Mouse (Mus musculus): ENCODE measurements at regions not wholly inside any gene's neighbourhood (a gene's known extent, or its start where the extent isn't known, plus 50 kb on each side); places are given as distances from the start of the nearest gene placed in this dataset.

DNA sequence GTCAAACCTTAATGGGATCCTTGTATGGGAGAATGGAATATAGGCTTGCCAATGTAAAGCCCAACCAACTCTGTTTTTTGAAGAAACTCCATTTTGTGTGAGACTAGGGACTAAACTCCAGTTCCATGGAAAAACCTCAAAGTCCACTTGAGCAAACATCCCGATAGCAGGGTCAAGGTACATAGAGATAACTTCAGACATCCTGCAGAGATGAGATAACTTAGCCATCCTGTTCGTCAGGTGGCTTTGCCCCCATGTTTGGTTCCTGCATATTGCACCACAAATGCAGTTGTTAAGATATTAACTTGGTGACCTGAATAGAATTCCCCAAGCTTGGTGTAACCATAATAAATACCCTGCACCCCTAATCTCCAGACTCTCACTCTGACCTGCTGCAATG lies 154.5 kb upstream of the Dab2 start:
- no peak for DNase-seq (ENCODE audit: extremely low spot score, low spot score)

DNA sequence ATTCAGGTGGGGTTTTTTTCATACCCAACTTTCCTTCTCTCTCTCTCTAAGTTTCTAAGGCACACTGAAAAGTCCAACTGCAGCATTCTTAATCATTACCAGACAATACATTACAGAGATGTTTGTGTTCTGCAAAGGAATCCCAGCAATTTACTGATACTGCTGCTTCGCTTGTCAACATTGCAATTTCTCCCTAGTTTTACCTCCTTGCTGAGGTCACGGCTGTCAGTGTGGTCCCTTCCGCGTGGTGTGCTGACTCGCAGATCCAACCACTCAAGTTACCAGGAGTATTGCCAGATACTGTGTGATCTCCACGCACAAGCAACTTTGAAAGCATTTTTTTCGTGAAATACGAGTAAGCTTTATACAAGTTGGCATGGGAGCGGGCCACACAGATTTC lies 144.9 kb upstream of the Dab2 start:
- DNase-seq (ENCODE audit: extremely low spot score, low spot score): no peak

DNA sequence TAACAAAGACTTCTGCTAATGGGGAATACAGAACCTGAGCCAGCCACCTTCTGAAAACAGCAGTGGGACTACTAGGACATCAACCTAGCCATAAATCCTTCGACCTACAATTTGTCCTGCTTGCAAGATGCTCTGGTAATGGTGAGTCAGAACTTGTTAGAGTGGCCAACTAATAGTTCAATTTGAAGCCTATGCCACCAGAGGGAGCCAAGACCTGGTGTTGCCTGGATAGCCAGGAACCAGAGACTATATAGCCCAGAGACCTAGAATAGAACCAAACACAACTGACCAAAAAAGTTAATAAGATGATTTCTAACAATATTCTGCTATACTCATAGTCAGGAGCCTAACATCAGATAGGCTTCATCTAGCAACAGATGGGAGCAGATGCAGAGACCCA lies 119.3 kb upstream of the Dab2 start:
- no peak for DNase-seq (ENCODE audit: extremely low spot score, low spot score)

DNA sequence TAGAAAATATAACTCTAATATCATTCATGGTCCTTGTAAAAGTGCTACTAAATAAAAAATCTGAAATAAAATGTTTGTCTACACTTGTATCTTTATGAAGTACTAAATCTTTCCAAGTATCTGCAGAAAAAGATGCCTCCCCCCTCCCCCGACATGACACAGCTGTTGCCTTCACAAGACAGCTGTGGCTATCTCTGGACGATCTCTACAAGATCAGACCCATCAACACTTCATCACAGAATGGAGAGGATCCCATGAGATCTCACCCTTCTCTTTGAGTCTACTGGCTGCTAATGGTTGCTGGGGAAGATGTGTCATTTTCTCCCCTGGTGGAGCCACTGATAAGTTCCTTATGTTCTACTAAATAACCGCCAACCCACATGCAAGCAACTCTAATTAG lies 116.0 kb upstream of the Dab2 start:
- no peak for DNase-seq (ENCODE audit: extremely low spot score, low spot score)

DNA sequence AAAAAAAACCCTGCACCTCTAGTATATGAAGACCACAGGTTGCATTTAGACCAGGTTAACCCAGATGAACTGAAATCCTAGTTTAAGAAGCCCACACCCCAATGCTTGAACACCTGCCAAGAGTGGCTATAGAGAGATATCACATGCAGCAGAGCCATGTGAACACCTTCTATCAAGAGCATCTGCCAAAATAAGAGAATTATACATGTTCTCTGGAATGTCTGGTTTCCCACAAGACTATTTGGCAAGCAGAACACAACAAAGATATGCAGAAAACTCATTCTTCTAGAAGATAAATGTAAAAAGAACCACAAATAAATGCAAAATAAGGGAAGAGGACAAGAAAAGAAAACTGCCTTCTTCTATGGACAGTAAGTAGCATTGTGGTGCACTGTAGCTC lies 107.7 kb upstream of the Dab2 start:
- DNase-seq (ENCODE audit: extremely low spot score, low spot score): no peak

DNA sequence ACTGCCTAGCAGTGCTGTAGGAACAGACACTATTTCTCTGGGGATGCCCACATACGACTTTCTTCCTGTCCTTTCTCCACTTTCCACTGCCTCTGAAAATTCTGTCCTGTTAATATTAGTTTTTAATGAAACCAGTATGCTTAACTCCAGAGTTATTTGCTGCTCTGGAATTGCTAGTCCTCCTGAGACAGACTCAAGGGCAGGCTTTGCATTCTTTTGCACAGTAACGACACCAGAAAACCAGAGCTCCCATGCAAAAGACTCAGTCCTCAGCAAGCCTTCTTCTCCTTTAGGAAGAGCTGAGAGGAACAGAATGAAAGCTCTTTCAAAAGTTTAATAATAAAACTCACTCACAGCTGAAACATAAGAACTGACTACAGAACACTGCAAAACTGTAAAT lies 92.3 kb upstream of the Dab2 start:
- DNase-seq (ENCODE audit: extremely low spot score, low spot score): no peak

DNA sequence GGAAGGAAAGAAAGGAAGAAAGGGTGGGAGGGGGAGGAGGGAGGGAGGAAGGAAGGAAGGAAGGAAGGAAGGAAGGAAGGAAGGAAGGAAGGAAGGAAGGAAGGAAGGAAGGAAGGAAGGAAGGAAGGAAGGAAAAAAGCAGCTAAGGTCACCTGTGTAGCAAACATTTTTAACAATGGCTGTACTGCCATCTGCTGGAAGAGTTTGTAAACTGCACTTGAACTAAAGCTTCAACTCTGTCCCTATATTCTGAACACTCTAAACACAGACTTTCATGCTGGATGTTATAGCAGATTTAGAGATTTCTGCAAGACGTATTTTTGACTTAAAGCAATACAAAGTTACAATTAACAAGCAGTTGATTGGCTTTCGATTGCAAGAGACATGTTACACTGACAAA lies 90.3 kb upstream of the Dab2 start:
- DNase-seq (ENCODE audit: extremely low spot score, low spot score): peak; percentile 17

DNA sequence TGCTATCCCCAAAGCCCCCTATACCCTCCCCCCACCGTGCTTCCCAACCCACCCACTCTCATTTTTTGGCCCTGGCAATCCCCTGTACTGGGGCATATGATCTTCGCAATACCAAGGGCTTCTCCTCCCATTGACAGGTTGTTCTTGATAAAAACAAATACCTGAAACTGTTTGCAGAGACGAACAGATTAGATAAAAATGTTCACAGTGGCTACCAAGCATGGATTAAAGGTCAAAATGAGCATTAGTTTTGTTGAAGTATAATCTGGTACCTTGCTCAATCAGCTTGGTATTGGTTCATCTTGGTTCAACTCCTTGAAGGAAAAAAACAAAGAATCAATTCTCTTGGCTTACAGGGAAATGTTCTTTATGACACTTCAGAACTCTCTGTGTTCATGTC lies 81.5 kb upstream of the Dab2 start:
- DNase-seq (ENCODE audit: extremely low spot score, low spot score): no peak

DNA sequence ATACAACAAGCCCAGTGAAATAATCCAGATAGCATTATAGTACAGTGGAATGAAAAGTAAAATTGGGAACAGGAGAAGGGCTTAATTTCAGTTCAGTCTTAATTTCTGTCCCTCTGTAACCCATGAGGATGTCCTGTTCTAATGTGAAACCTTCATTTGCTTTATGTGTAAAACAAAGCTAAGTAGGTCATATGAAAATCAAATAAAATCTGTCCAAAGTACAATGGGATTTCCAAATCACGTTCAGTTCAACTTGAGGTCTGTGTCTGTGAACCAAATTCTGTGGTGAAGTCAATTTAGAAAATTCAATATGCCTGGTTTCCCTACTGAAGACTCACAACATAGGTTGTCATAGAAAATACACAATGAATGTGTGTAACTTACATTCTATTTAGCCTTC lies 74.4 kb upstream of the Dab2 start:
- no peak for DNase-seq (ENCODE audit: extremely low spot score, low spot score)

DNA sequence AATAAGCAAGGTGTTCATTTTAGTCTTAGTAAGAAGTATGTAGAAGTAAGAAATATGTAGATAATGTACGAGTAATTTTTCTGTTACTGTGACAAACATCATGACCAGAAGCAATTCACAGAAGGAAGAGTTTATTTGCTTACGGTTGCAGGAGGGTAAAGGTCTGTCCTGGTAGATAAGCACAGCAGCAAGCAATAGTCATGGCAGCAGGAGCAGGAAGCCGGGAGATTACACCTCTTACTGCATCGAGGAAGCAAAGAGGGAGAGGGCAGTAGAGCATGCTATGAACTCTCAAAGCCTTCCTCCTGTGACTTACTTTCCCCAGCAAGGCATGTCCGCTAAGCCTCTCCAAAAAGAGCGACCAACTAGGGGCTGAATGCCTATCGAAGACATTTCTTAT lies 69.0 kb upstream of the Dab2 start:
- DNase-seq (ENCODE audit: extremely low spot score, low spot score): no peak

DNA sequence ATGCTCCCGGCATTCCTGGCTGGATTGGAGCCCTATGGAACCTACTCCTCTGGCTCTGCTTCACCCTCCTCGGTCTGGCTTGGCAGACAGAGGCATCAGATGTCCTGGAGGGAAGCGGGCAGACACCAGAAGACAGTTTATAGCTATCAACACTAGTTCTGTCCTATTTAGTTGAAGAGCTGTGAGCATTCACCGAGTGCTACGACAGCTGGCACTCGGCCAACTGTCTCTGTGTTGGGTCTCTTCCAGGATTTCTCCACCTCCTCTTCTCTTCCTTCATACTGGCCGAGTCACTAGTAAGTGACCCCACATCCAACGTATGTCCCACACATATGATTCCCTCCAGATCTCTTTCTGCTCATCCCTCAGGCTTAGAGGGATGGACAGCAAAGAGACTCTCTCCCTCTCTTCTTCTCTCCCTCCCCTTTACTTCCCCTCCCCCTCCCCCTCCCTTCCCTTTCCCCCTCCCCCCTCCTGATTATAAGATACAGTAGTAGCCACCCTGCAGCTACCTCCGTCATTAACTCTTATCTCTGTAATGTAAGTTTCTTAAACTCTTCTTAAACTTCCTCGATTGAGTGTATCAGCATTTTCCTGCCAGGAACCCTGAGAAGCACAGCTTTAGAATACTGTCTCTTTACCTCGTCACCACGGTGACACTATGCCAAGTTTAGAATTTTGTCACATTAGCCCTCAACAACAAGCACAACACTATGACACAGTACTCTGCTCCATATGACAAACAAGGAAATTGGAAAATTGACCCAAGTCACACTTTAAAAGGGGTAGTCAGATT lies 68.1 kb upstream of the Dab2 start:
- no peak for DNase-seq (ENCODE audit: extremely low spot score, low spot score)

DNA sequence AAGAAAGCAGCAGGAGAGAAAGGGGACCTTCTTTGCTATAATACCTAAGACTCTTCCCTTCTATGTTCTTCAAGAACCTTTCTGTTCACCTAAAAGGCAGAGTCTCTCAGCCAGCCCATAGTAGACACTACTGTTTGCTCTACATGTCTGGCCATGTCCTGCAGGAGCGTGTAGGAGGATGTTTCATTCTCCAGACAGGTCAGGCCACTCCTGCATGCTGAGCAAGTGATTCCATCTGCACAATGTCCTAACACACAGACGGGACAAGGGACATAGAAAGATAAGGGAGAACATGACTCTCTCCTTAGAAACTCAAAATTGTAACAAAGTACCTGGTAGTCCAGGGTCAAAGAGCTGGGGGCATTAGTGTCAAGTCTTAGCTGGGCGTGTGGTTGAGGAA lies 66.0 kb upstream of the Dab2 start:
- no peak for DNase-seq (ENCODE audit: extremely low spot score, low spot score)

DNA sequence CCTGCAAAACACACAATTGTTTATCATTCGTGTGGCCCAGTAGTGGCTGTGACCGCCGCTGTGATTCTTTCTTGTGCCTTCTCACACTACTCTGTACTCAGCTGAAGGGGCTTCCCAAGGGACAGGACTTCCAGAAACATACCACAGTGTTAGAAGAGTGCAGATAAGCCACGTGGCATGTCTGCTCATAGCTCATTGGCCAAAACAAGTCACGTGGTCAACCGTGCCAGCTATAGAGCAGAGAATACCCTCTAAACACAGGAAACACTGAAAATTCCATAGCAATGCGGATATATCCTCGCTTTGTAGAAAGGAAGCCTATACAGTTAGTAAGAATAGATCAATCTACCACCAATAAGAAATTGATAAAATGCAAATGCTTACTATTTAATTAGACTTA lies 63.0 kb upstream of the Dab2 start:
- DNase-seq (ENCODE audit: extremely low spot score, low spot score): no peak

DNA sequence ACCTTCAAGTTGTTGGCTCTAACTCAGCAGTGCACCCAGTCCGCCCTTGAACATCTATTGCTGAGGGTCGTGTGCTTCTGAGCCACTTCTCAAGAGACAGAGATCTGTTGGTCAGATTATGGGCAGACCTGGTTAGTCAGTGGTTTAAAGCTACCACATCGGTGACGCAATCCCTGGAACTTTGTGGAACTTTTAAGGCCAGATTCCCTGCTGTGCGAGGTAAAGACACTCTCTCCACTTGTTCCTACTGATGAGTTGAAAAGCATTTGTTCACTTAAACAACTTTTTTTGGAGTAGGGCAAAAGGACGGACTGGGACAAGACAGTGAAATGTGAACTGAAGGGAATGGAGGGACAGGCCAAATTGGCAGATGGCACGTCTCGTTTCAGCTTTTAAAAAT lies 61.9 kb upstream of the Dab2 start:
- no peak for DNase-seq (ENCODE audit: extremely low spot score, low spot score)

DNA sequence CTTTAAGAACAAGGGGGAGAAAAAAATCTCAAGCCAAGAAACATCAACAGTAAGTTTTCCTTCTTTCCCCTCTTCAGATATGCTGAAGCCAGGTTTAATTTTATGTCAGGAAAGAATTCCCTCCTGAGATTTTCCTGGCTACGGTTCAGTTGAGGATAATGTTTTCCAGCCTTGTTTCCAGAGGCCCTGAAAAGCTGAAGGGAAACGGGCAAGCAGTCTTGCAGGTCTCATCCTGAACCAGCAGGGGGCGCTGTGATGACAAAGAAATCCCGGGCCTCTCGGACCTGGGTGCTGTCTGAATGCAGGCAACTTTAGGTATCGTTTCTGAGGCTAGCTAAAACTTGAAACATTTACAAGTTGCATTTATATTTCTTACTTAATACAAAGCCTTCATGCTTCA lies 61.5 kb upstream of the Dab2 start:
- peak; percentile 86 for DNase-seq (ENCODE audit: extremely low spot score, low spot score)

DNA sequence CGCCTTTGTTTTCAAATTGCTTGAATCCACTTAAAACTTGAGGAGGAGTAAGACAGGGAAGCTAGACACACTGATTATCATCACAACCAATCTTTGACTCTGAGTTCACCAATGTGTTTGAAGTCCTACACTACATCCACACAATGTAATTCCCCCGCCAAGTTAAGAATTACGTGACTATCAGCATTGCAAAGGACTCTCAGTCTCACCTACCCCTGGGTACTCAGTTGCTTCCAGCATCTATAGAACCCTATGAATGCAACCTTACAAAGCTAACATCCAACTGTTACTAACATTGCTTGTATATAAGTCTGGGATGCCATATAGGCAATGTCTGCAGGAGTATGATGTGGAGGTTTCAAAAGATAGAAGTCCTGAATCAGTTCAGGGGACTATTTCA lies 60.8 kb upstream of the Dab2 start:
- DNase-seq (ENCODE audit: extremely low spot score, low spot score): no peak

DNA sequence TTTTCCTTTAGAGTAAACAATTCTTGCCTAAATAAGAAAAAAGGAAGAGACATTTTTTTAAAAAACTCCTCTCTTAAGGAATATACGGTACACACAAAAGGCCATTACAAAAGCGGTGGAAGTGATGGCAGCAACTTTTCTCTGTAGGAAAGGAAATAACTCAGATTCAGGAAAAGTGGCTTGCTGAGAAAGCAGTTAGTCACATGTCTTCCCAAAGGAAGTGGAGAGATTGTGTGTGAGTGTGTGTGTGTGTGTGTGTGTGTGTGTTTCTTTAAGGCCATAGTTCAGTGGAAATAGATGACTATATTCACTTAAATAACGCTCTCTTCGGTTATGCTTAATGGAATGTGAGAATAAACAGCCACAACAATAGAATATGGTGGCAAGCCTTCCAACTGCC lies 57.5 kb upstream of the Dab2 start:
- no peak for DNase-seq (ENCODE audit: extremely low spot score, low spot score)

DNA sequence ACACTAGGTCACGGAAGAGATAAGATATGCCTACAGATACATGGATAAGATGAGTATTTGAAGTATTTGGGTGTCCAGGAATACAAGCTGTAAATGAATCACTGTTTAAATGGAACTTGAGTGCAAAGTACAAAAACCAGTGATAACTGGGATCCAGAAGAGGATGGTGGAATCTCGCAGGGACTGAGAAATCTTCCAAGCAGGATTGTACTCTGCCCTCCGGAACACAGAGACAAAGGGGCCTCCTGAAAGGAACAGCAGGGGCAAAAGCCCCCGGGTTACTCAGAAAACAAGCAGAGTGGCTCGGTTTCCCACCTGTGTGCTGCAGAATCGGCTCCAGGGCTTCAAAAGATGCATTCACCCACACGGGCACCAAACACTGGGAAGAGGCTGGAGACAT lies 55.2 kb upstream of the Dab2 start:
- DNase-seq (ENCODE audit: extremely low spot score, low spot score): no peak

DNA sequence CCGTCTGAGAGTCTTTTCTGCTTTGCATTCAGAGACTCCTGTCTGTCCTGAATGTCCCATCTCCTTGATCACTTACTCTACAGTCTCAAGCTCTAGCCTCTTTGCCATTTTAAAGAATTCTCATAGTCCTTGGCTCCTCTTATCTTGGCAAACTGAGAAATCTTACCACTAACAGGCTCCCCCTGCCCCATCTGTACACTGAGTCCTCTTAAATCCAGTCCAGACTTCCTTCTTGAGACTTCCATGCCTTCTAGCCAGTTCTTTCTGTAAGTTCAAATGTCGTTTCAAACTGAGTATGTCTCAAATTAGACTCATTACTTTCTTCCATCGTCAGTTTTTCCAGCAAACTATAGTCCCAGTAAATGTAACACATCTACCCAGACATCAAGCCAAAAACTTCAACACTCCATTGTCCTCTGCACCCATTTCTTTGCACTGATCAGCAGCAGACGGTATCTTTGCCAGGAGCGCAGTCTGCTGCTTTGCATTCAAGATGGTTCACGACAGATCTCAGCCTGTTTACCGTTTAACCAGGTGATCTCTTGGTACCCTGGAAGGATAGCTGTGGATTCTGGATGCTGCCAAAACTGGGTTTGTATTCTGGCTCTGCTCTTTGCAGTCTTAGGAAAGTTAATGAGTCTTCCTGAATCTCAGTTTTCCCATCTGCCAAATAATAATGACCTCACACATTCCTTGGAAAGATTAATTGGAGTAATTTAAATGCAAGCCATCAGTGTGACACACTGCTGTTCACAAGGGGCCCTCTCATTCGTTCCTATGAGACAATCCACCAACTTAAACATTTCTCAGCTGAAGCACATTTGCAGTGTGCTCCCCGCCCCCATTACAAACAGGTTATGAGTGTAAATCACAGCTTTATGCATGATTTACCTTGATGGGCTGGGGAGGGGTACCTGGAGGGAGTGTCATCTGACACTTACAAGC lies 53.4 kb upstream of the Dab2 start:
- DNase-seq (ENCODE audit: extremely low spot score, low spot score): no peak

DNA sequence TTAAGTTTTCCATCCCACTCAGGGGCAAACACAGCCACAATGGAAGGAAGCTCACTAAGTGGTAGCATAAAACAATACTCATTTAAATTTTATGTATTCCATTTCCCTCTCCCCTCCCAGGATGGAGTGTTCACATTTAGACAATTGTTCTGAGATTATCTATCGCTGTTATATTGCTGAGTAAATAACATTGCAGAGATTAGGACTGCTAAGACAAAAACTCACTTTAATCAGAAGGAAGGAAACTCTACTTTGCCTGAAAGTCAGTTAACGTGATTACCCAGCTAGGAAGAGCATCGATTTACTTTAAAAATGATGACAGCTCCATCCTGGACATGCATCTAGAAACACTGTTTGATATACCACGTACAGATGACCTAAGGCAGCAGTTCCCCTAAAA lies 51.1 kb upstream of the Dab2 start:
- no peak for DNase-seq (ENCODE audit: extremely low spot score, low spot score)
